Mouse (Mus musculus): Measurements from ENCODE around the gene Gm49373. TPM values are rescaled to one million over a fixed set of nuclear protein-coding genes. Genes with fewer than 3 reads are reported as not detected.

Gene Gm49373
- polyA plus RNA-seq, 1 experiment from 2014 or later: 0.36 TPM

DNA sequence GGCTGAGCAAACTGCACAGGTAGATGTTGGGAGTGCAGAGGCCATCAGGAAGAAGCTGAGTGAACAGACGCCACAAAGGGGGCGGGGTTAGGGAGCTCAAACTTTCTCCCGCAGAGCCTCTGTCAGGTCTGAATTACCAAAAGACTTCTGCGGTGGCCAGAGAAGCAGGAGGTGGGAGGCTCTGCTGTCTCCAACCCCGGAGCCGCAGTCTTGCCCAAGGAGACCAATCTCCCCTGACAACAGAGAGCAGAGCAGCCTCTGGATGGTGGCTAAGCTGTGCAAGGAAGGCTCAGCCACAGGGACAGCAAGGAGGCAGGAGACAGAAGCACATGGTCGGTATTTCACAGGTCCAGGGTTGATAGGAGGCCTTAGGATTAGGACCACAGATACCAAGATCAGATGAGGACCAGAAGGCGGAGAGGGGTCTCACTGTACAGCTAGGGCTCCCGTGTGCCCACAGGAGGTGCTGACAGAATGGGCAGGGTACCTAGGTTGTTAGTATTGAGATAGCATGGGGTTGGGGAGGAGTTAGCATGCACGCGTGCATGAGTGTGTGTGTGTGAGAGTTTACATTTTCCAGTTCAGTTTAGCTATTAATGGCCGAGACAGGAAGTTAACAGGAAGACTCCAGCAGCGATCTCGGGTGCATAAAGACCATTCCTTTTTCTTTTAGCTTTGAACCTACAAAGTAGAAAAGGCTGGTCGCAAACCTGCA is 27.7 kb upstream of the Gm49373 start:
- ATAC-seq (ENCODE audit: extremely low read depth, insufficient number of reproducible peaks, low FRiP score, low TSS enrichment): no peak
- H3K4me1 ChIP-seq: peaks cover 16% of the 10 kb centered on the region
- no peak overlapping the region for H3K4me3 ChIP-seq
- no peaks in the 10 kb centered on the region for H3K9me3 ChIP-seq
- H3K36me3 ChIP-seq: peaks cover 11% of the 10 kb centered on the region; the same call in 1 of the 2 replicates
- no peak overlapping the region for H3K27ac ChIP-seq (replicated peaks)
- H3K27me3 ChIP-seq (replicated peaks): no peaks in the 10 kb centered on the region
- peak overlapping the region; percentile 18; the same call in 1 of the 2 replicates for H3K4me2 ChIP-seq
- 37% methylated on average over 15 of the region's 15 CpGs for WGBS
- peak overlapping the region; percentile 37; the same call in 1 of the 2 replicates for H3K9ac ChIP-seq

DNA sequence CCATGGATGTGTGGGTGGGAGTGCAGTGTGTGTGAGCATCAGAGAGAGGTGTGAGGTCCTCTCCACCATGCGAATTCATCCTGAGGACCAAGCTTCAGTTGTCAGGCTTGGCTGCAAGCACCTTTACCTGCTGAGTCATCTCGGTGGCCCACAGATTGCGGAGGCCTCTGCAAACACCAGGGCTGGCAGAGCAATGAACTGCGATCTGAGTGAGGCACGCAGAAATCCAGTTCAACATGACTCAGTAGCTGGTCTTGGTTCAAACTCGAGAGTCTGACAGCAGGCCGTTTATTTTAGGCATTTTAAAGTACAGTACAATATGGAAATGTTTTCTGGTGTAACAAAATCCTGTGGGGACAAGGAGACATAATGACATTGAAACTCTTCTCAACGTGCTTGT is 24.9 kb upstream of the Gm49373 start:
- Histone ChIP-seq H3K4me2 (no peak overlapping the region), H3K9me3 (no peaks in the 10 kb centered on the region), H3K9ac (no peak overlapping the region), H3K4me1 (peaks cover 16% of the 10 kb centered on the region), H3K27me3 (replicated peaks) (no peaks in the 10 kb centered on the region), H3K36me3 (no peaks in the 10 kb centered on the region), H3K4me3 (no peak overlapping the region), H3K27ac (replicated peaks) (0 out of 2 replicates have a peak overlapping the region, but pooled peaks have one; percentile 20)
- no peak for ATAC-seq (ENCODE audit: extremely low read depth, insufficient number of reproducible peaks, low FRiP score, low TSS enrichment)
- 56% methylated on average over 8 of the region's 8 CpGs for WGBS

DNA sequence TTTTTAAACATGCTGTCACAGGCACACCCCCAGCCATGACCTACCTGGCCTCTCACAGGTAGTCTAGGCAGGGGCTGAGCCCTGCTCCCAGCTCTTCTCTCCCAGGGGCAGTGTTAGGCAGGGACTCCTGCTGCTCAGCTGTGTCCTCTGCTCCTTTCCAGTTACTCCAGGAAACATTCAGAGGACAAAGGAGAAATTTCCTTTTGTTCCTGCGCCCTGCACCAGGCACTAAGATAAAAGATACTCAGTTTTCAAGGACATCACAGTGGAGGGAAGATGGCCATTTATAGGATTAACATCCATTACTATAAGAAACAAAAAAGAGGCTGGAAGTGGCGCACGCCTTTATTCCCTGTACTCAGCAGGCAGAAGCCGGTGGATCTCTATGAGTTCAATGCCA is 23.1 kb upstream of the Gm49373 start:
- no peak for ATAC-seq (ENCODE audit: extremely low read depth, insufficient number of reproducible peaks, low FRiP score, low TSS enrichment)
- 90% methylated on average over 4 of the region's 4 CpGs for WGBS
- H3K4me2 ChIP-seq: no peak overlapping the region

DNA sequence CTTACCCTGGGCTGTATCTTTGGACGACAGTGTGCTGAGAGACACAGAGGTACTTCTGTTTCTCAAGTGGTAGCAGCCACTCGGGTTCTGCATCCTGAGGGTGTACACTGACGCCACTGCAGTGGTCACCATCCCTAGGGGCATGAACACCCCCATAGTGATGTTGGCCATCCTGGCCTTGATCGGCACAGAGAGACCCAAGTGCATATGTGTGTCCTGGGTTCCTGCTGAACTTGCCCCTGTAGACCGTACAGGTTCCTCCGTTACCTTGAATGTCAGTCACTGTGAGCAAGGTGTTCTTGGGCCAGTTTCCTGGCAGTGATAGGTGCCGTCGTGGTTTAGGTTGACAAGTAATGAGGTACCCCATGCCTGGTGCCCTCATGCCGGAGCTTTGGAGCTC is 20.5 kb upstream of the Gm49373 start:
- WGBS: 89% methylated on average over 9 of the region's 9 CpGs
- Histone ChIP-seq H3K27ac (replicated peaks) (no peak overlapping the region), H3K27me3 (replicated peaks) (no peaks in the 10 kb centered on the region), H3K9me3 (no peaks in the 10 kb centered on the region), H3K4me1 (peaks cover 39% of the 10 kb centered on the region), H3K9ac (no peak overlapping the region), H3K4me3 (no peak overlapping the region), H3K36me3 (peaks cover 22% of the 10 kb centered on the region), H3K4me2 (no peak overlapping the region)
- no peak for ATAC-seq (ENCODE audit: extremely low read depth, insufficient number of reproducible peaks, low FRiP score, low TSS enrichment)

More for the DNA sequence above, 23.1 kb upstream of the Gm49373 start:
- Histone ChIP-seq H3K9me3 (no peaks in the 10 kb centered on the region), H3K4me3 (no peak overlapping the region), H3K9ac (no peak overlapping the region), H3K36me3 (no peaks in the 10 kb centered on the region), H3K27me3 (replicated peaks) (no peaks in the 10 kb centered on the region), H3K27ac (replicated peaks) (no peak overlapping the region), H3K4me1 (peaks cover 21% of the 10 kb centered on the region)

DNA sequence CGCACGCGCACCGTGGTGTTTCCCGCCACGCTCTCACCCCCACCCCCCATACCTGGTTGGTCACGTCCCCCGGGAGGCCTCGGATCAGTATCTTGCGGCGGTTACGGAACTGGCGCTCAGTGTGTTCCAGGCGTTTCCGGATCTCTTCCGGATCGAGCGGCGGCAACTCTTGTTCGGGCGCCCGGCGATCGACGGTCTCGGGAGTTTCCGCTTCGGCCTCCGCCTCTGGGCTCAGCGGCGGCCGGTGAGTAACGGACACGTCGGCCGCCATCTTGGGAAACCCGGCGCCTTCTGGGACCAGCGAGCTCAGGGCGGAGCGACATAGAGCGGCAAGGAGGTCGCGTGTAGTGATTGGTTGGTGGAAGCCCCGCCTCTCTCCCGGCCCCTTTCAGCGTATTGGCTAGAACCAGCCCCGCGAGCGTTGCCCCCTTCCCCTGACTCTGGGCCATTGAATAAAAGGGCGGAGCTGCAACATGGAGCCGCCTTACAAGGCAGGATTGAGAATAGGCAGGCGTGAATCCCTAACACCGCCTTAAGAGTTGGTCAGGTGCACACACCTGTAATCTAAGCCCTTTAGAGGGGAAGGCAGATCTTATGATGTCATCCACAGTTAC is 18.9 kb upstream of the Gm49373 start, which contains the start of the genes Gm38431 and Raver1:
Gm38431 (minus strand) TSS at position 291 of the 614 bp plus-strand sequence.
Raver1 (minus strand) TSS at position 302 of the 614 bp plus-strand sequence.
- peak within 1 kb of the TSS; percentile 94 for H3K27ac ChIP-seq (replicated peaks)
- peak within 1 kb of the TSS; percentile 93 for H3K9ac ChIP-seq
- peaks cover 38% of the 10 kb centered on the region for H3K36me3 ChIP-seq
- peak within 1 kb of the TSS; percentile 80 for H3K4me3 ChIP-seq
- peak within 1 kb of the TSS; percentile 77 for H3K4me2 ChIP-seq
- under 1% methylated on average over 54 of the region's 54 CpGs for WGBS
- ATAC-seq (ENCODE audit: extremely low read depth, insufficient number of reproducible peaks, low FRiP score, low TSS enrichment): peak; percentile 97
- H3K9me3 ChIP-seq: no peaks in the 10 kb centered on the region
- H3K27me3 ChIP-seq (replicated peaks): no peaks in the 10 kb centered on the region
- H3K4me1 ChIP-seq: peaks cover 30% of the 10 kb centered on the region

DNA sequence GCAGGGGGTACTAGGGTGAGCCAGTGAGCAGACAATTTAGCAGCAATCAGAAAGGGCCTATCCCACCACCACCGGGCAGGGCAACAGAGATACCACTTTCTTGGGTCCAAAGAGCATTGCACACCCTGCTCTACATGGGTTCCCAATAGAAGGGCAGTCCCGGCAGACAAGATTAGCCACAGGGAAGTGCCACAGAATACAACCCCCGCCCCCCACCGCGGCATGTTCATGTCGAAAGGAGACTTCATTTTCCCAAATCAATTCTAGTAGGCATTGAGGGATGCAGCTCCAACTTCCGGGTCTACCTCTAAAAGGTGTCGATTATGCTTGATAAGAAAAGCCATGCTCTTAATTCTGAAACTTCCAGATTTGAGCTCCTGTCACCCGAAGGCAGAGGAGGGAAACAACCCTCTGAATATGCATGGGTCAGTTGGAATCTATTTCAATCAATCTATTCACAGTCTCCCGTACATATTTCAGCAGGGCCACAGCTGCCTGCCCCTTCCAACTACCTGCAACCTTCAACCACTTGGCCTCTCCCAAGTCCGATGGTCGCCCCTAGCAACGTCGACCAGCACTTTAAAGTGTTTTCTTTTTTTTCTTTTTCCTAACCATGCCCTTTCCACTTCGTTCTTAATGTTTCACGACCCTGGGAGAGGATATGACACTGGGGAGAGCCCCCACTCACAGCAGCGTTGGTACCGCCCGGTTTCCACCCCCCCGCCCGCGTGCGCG is 18.2 kb upstream of the Gm49373 start:
- H3K9ac ChIP-seq: peak overlapping the region; percentile 93
- peak overlapping the region; percentile 94 for H3K27ac ChIP-seq (replicated peaks)
- no peaks in the 10 kb centered on the region for H3K9me3 ChIP-seq
- no peak for ATAC-seq (ENCODE audit: extremely low read depth, insufficient number of reproducible peaks, low FRiP score, low TSS enrichment)
- peak overlapping the region; percentile 80 for H3K4me3 ChIP-seq
- peaks cover 44% of the 10 kb centered on the region for H3K36me3 ChIP-seq
- no peaks in the 10 kb centered on the region for H3K27me3 ChIP-seq (replicated peaks)
- H3K4me1 ChIP-seq: peaks cover 30% of the 10 kb centered on the region
- H3K4me2 ChIP-seq: peak overlapping the region; percentile 77
- WGBS: 3% methylated on average over 24 of the region's 24 CpGs

DNA sequence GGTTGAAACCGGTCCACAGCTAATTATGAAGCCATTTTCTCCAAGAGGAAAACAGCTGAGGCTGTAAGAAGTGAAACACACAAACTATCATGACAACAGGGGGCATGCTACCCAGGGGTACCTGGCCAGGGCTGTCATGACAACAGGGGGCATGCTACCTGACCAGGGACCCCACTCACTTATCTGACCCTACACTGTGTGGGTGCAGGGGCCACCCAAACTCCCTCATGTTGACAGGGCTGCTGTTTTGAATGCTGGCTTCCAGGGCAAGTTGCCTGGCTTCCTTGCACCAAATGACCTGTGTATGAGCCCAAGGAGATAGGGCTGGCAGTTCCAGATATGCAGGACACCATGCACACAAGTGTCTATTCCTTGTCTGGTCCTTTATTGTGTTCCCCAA is 17.6 kb upstream of the Gm49373 start:
- Histone ChIP-seq H3K27ac (replicated peaks) (no peak overlapping the region), H3K4me3 (peak overlapping the region; percentile 80), H3K4me2 (peak overlapping the region; percentile 77), H3K4me1 (peaks cover 30% of the 10 kb centered on the region), H3K9me3 (no peaks in the 10 kb centered on the region), H3K36me3 (peaks cover 50% of the 10 kb centered on the region), H3K9ac (peak overlapping the region; percentile 93), H3K27me3 (replicated peaks) (no peaks in the 10 kb centered on the region)
- ATAC-seq (ENCODE audit: extremely low read depth, insufficient number of reproducible peaks, low FRiP score, low TSS enrichment): no peak
- 89% methylated on average over 1 of the region's 1 CpGs for WGBS

DNA sequence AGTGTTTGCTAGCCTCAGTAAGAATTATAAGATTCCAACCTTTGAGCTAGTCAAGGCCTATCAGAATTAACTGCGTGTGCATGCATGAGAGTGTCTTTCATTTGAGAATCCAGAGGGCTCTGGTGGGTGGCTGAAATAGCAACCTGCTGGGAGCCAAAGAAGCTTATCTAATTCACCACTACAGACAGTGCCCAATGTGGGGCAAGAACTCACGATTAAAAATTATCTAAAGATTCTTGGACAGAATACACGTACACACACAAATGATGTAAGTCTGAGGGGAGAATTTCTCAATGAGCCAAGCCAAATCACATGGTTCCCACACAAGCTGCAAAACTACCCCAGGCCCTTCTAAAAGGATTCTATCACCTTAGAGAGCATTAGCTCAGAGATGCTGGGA is 10.4 kb upstream of the Gm49373 start:
- H3K9ac ChIP-seq: no peak overlapping the region
- H3K4me2 ChIP-seq: no peak overlapping the region
- 59% methylated on average over 3 of the region's 3 CpGs for WGBS
- no peak overlapping the region for H3K27ac ChIP-seq (replicated peaks)
- H3K36me3 ChIP-seq: peaks cover 96% of the 10 kb centered on the region
- no peaks in the 10 kb centered on the region for H3K27me3 ChIP-seq (replicated peaks)
- H3K4me1 ChIP-seq: no peaks in the 10 kb centered on the region
- ATAC-seq (ENCODE audit: extremely low read depth, insufficient number of reproducible peaks, low FRiP score, low TSS enrichment): no peak
- H3K4me3 ChIP-seq: no peak overlapping the region
- H3K9me3 ChIP-seq: no peaks in the 10 kb centered on the region

DNA sequence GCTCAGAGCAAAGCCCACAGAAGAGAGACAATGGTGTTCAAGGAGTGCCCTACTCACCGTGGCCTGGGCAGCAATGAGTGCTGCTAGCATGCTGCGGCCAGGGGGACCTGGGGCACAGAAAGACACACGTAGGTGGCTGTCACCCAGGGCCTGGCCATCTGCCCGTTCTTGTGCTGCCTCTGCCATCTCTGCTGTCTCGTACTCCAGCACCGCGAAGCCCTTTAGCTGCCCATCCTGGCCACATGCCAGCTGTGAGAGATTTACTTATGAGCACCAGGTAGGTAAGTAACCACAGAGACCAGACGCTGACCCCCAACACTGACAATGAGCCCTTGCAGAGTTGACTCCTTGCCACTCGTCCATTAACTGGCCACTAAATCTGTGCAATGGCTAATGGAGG is 8.2 kb upstream of the Gm49373 start:
- H3K4me1 ChIP-seq: no peaks in the 10 kb centered on the region
- peaks cover 96% of the 10 kb centered on the region for H3K36me3 ChIP-seq
- ATAC-seq (ENCODE audit: extremely low read depth, insufficient number of reproducible peaks, low FRiP score, low TSS enrichment): no peak
- H3K9ac ChIP-seq: no peak overlapping the region
- no peaks in the 10 kb centered on the region for H3K9me3 ChIP-seq
- no peaks in the 10 kb centered on the region for H3K27me3 ChIP-seq (replicated peaks)
- no peak overlapping the region for H3K4me2 ChIP-seq
- H3K4me3 ChIP-seq: no peak overlapping the region
- WGBS: 79% methylated on average over 9 of the region's 9 CpGs
- H3K27ac ChIP-seq (replicated peaks): no peak overlapping the region

DNA sequence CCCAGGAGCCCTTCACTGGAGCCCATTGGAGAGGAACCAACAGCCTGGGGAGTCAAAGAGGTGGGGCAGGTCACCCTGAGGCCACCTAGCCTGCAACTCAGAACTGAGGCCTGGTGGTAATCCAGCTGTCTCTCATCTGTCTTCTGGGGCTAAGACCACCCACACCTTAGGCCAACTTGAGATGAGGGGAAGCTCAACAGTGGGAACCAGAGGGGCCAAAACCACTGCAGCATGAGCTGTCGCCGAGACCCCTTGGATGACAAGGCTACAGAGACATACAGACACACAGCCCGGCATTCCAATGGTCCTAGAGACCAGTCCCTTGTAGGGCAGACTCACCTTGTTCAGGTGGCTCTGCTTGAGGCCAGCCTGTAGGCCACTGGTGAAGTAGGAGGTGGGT is 2.7 kb upstream of the Gm49373 start:
- peaks cover 19% of the 10 kb centered on the region for H3K4me1 ChIP-seq
- H3K36me3 ChIP-seq: peaks cover 79% of the 10 kb centered on the region
- 88% methylated on average over 3 of the region's 3 CpGs for WGBS
- no peak for ATAC-seq (ENCODE audit: extremely low read depth, insufficient number of reproducible peaks, low FRiP score, low TSS enrichment)
- H3K9me3 ChIP-seq: no peaks in the 10 kb centered on the region
- no peak overlapping the region for H3K27ac ChIP-seq (replicated peaks)
- no peak overlapping the region for H3K9ac ChIP-seq
- no peak overlapping the region for H3K4me3 ChIP-seq
- H3K4me2 ChIP-seq: no peak overlapping the region
- no peaks in the 10 kb centered on the region for H3K27me3 ChIP-seq (replicated peaks)

DNA sequence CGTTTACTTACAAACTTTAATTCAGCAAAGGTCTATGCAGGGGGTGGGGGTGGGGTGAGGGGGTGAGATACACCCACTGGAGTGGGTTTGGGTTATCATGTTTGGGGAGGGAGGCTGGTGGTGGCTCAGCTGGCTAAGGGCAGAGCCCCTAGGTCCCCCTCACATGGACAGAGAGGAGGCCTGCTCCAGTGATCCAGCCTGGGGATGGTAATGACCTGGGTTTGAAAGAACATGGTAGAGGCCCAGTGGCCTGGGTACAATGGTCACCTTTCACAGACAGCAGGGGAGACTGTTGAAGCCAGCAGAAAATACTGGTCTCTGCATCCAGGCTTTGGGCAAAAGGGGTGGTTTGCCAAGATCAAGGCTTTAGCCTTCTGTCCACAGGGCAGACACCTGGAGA is 1.3 kb upstream of the Gm49373 start:
- peaks cover 79% of the 10 kb centered on the region for H3K36me3 ChIP-seq
- H3K4me1 ChIP-seq: peaks cover 19% of the 10 kb centered on the region
- H3K9me3 ChIP-seq: no peaks in the 10 kb centered on the region
- no peak overlapping the region for H3K4me3 ChIP-seq
- ATAC-seq (ENCODE audit: extremely low read depth, insufficient number of reproducible peaks, low FRiP score, low TSS enrichment): no peak
- 74% methylated on average over 1 of the region's 1 CpGs for WGBS
- no peaks in the 10 kb centered on the region for H3K27me3 ChIP-seq (replicated peaks)
- no peak overlapping the region for H3K4me2 ChIP-seq
- peak overlapping the region; percentile 71; the same call in 1 of the 2 replicates for H3K27ac ChIP-seq (replicated peaks)
- H3K9ac ChIP-seq: no peak overlapping the region
